Mouse (Mus musculus): ENCODE data around the gene Rybp. TPM values are rescaled to one million over a fixed set of nuclear protein-coding genes. Genes with fewer than 3 reads are reported as not detected.

The Rybp gene
- 10 to 100 TPM in 23 of 26 experiments, 1 to 10 TPM in 3; 8.8 to 35.6 (median 15.8) TPM for total RNA-seq (2018; cell fraction: chromatin; rRNA removed)
- 10 to 100 TPM; 17.2 to 37.2 (median 26.4) TPM for total RNA-seq (2018; cell fraction: cytosol; rRNA removed)
- 10 to 100 TPM; 12.5 to 37.9 (median 23.8) TPM for total RNA-seq (2018; cell fraction: nucleus; rRNA removed)
- polyA plus RNA-seq (2018), result 18.4 to 21.9 TPM (median 19.8 TPM) in 3 replicates

DNA sequence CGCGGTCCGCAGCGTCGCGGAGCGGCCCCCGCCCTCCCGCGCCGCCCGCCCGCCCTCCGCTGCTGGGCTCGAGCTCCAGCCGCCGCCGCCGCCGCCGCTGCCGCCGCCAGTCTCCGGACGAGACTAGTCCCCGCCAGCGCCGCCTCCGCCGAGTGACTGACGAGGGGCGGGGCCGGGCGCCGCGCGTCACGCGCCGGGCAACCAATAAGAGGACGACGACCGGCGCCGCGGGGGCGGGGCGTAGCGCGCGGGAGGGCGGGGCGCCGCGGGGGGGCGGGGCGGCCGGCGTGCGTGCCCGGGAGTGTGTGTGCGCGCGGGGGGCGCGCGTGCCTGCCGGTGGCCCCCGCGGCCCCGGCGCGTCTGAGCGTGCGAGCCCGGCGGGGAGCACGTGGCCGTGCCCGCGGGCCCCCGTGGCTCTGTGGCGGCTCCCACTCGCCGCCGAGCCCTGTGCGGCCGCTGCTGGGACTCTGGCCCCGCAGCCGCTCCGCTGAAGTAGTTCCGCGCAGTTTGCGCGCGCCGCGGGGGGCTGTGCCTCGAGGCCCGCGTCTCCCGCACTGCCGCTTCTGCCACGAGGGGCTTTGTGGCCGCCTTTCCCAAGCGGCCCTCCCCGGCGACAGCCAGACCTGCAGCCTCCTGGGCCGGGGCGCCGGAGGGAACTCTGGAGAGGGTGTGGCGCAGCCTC lies at the start of gene Rybp:
Gene Rybp (minus strand): TSS at position 152 of the 682 bp plus-strand sequence.
- H3K36me3 ChIP-seq (ENCODE audit: inconsistent target), result no peaks in the 10 kb centered on the region
- 0% methylated on average over 68 of the region's 112 CpGs for WGBS (ENCODE audit: missing documents)
- peak within 1 kb of the TSS; percentile 53 for H3K4me3 ChIP-seq (ENCODE audit: inconsistent target)
- 0 out of 2 replicates have a peak within 1 kb of the TSS, but pooled peaks have one; percentile 12 for H3K27ac ChIP-seq
- peaks cover 40% of the 10 kb centered on the region for H3K79me2 ChIP-seq (ENCODE audit: inconsistent target)

DNA sequence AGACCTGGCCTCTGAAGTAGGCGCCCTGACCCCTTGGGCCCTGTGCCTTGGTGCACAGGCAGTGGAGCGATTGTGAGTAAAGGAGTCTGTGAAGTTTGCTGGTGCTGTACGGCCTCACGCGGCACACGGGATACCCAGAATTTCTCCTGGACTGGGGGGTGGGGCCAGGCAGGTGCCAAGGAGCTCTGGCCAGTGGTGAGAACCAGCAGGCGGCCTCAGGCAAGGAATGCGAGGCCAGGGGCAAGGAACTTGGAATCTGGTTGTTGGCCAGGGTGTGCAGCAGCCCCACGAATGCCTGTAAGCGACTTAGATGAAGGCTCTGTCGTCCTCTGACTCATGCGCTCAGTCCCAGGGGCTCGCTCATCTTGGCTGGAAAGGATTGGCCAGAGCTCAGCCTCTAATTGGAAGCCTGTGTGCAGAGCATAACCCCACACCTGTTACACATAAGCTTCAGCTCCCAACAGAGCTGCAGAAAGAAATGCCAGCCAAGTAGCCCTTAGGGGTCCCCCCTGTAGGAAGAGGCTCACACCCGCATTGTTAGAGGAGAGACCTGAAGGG lies 49.4 kb upstream of the Rybp start:
- no peak overlapping the region for H3K4me3 ChIP-seq (ENCODE audit: inconsistent target)
- H3K36me3 ChIP-seq (ENCODE audit: inconsistent target), result no peaks in the 10 kb centered on the region
- H3K79me2 ChIP-seq (ENCODE audit: inconsistent target), result no peaks in the 10 kb centered on the region
- no peak overlapping the region for H3K27ac ChIP-seq
- 92% methylated on average over 14 of the region's 14 CpGs for WGBS (ENCODE audit: missing documents)

GRCm38 (mm10) chr6:100335506-100336144 lies 48.3 kb upstream of the Rybp start:
- 27% methylated on average over 18 of the region's 18 CpGs for WGBS (ENCODE audit: missing documents)
- no peaks in the 10 kb centered on the region for H3K79me2 ChIP-seq (ENCODE audit: inconsistent target)
- no peaks in the 10 kb centered on the region for H3K36me3 ChIP-seq (ENCODE audit: inconsistent target)
- H3K27ac ChIP-seq, result no peak overlapping the region
- no peak overlapping the region for H3K4me3 ChIP-seq (ENCODE audit: inconsistent target)

- H3K27ac ChIP-seq, result no peak overlapping the region
- no peaks in the 10 kb centered on the region for H3K79me2 ChIP-seq (ENCODE audit: inconsistent target)
- 57% methylated on average over 6 of the region's 7 CpGs for WGBS (ENCODE audit: missing documents)
- H3K4me3 ChIP-seq (ENCODE audit: inconsistent target), result no peak overlapping the region
- H3K36me3 ChIP-seq (ENCODE audit: inconsistent target), result no peaks in the 10 kb centered on the region
Observed at GRCm38 (mm10) chr6:100333745-100334144, 46.5 kb upstream of the Rybp start.

DNA sequence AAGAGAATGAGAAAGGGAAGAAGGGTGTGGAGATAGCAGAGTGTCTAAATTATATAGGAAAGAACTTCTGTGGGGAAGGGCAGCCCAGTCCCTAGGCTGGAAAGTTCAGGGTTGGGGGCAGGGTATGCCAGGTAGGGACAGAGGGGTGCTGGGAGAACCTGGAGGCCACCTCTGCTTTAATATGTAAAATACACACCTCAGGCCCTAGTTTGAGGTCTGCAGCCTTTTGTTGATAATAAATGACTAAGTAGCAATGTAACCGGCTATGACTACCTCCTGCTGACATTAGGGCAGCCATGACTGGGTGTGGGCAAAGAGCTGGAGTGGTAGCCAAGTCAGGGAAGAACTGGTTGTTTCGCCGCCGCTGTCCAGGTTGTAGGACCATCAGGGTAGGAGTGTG lies 45.2 kb upstream of the Rybp start:
- Histone ChIP-seq H3K4me3 (ENCODE audit: inconsistent target) (no peak overlapping the region), H3K36me3 (ENCODE audit: inconsistent target) (no peaks in the 10 kb centered on the region), H3K79me2 (ENCODE audit: inconsistent target) (no peaks in the 10 kb centered on the region), H3K27ac (no peak overlapping the region)
- 90% methylated on average over 4 of the region's 4 CpGs for WGBS (ENCODE audit: missing documents)

DNA sequence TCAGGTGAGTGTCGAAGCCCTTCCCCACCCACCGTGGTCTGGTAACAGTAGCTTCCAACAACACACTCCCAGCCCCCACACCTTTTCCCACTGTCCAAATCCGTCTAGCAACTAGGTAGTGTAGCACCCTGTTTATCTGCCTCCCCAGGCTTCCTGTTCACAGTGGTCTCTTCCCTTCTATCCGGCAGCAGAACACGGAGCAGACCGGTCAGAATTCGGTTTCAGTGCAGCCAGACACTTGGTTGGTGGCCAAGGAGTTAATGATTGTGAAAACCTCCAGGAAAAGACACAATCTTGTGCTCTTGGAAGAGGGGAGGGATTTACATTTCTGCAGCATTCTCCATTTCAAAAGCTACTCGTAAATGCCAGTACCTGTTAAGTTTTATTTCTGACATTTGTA lies 44.3 kb upstream of the Rybp start:
- Histone ChIP-seq H3K79me2 (ENCODE audit: inconsistent target) (no peaks in the 10 kb centered on the region), H3K27ac (no peak overlapping the region), H3K4me3 (ENCODE audit: inconsistent target) (no peak overlapping the region), H3K36me3 (ENCODE audit: inconsistent target) (no peaks in the 10 kb centered on the region)
- 31% methylated on average over 8 of the region's 8 CpGs for WGBS (ENCODE audit: missing documents)

- Histone ChIP-seq H3K79me2 (ENCODE audit: inconsistent target) (no peaks in the 10 kb centered on the region), H3K36me3 (ENCODE audit: inconsistent target) (no peaks in the 10 kb centered on the region), H3K27ac (no peak overlapping the region), H3K4me3 (ENCODE audit: inconsistent target) (no peak overlapping the region)
- 89% methylated on average over 9 of the region's 9 CpGs for WGBS (ENCODE audit: missing documents)
Observed at GRCm38 (mm10) chr6:100331055-100331454, 43.8 kb upstream of the Rybp start.

GRCm38 (mm10) chr6:100329542-100329941 lies 42.3 kb upstream of the Rybp start:
- Histone ChIP-seq H3K4me3 (ENCODE audit: inconsistent target) (no peak overlapping the region), H3K27ac (no peak overlapping the region), H3K79me2 (ENCODE audit: inconsistent target) (no peaks in the 10 kb centered on the region), H3K36me3 (ENCODE audit: inconsistent target) (no peaks in the 10 kb centered on the region)
- WGBS (ENCODE audit: missing documents), result 100% methylated on average over 4 of the region's 4 CpGs

- WGBS (ENCODE audit: missing documents), result 52% methylated on average over 5 of the region's 5 CpGs
- Histone ChIP-seq H3K79me2 (ENCODE audit: inconsistent target) (no peaks in the 10 kb centered on the region), H3K27ac (no peak overlapping the region), H3K36me3 (ENCODE audit: inconsistent target) (no peaks in the 10 kb centered on the region), H3K4me3 (ENCODE audit: inconsistent target) (no peak overlapping the region)
Observed at GRCm38 (mm10) chr6:100327050-100327449, 39.8 kb upstream of the Rybp start.

DNA sequence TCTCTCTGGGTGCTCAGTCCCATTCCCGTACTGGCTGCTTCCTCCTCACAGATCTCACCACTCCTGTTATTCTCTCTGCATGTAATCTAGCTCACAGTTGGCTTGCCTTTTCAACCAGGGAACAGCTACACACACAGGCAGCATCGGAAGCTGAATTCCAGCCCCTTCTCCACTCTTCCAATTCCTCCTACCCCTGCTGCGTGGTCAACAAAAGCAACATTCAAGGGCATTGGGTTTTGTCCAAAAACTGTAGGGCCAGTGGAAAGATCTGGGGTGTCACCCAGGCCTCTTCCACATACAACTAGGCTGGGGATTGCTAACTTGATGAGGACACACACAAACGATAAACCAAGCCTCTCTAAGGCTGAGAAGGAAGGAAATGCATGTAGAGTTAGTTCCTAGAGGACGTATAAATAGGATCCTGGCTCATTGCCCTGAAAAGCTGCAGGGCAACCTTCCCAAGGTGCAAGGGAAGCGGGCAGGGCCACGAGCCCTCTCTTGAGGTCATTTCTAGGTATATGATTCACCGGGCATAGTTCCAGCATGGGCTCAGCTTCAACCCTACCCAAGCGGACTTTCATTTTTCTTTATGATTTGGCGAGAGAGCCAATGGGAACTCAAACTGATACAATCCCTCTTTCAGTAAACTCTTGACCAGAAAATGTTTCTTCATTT lies 36.6 kb upstream of the Rybp start:
- Histone ChIP-seq H3K4me3 (ENCODE audit: inconsistent target) (no peak overlapping the region), H3K27ac (no peak overlapping the region), H3K79me2 (ENCODE audit: inconsistent target) (no peaks in the 10 kb centered on the region), H3K36me3 (ENCODE audit: inconsistent target) (no peaks in the 10 kb centered on the region)
- whole genome bisulfite sequencing (ENCODE audit: missing documents), result 56% methylated on average over 10 of the region's 10 CpGs

GRCm38 (mm10) chr6:100322561-100322960 lies 35.3 kb upstream of the Rybp start:
- no peak overlapping the region for H3K27ac ChIP-seq
- 93% methylated on average over 8 of the region's 8 CpGs for WGBS (ENCODE audit: missing documents)
- H3K4me3 ChIP-seq (ENCODE audit: inconsistent target), result no peak overlapping the region
- no peaks in the 10 kb centered on the region for H3K36me3 ChIP-seq (ENCODE audit: inconsistent target)
- H3K79me2 ChIP-seq (ENCODE audit: inconsistent target), result no peaks in the 10 kb centered on the region

DNA sequence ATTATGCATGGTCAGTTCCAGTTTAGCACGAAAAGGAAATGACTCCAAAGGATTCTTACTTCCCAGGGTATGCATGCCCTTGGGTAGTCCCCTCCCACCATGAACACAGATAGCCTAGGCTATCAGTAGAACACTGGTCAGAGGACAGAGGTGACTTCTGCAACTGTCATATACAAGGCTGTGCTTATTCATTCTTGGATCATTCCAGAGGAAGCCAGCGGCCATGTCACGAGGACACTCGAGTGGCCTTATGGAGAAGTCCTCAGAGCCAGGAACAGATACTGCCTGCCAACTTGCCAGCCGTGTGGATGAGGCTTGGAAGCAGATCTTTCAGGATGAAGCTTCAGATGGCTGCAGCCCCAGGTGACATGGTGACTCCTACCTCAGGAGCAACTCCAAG lies 34.9 kb upstream of the Rybp start:
- H3K79me2 ChIP-seq (ENCODE audit: inconsistent target), result no peaks in the 10 kb centered on the region
- H3K36me3 ChIP-seq (ENCODE audit: inconsistent target), result no peaks in the 10 kb centered on the region
- WGBS (ENCODE audit: missing documents), result 92% methylated on average over 5 of the region's 5 CpGs
- no peak overlapping the region for H3K4me3 ChIP-seq (ENCODE audit: inconsistent target)
- no peak overlapping the region for H3K27ac ChIP-seq

DNA sequence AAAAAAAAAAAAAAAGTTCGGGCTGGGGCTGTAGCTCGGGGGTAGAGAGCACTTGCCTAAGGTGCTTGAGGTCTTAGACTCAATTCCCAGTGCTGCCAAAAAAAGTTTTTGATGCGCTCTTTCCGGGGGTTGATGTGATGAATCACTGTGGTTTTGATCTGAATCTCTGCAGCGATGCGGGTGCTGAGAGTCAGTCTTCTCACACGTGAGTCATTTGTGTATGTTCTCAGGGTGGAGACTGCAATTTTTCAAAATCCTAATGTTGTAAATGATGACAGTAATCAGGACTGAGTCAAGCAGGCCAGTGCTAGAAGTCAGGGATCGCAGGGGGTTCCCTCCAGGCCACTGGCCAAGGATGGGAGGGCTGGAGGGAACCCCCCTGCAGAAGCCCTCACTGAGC lies 26.9 kb upstream of the Rybp start:
- Histone ChIP-seq H3K79me2 (ENCODE audit: inconsistent target) (no peaks in the 10 kb centered on the region), H3K36me3 (ENCODE audit: inconsistent target) (no peaks in the 10 kb centered on the region), H3K27ac (no peak overlapping the region), H3K4me3 (ENCODE audit: inconsistent target) (no peak overlapping the region)
- WGBS (ENCODE audit: missing documents), result 14% methylated on average over 8 of the region's 8 CpGs

GRCm38 (mm10) chr6:100311167-100311566 lies 23.9 kb upstream of the Rybp start:
- no peak overlapping the region for H3K27ac ChIP-seq
- no peak overlapping the region for H3K4me3 ChIP-seq (ENCODE audit: inconsistent target)
- no peaks in the 10 kb centered on the region for H3K36me3 ChIP-seq (ENCODE audit: inconsistent target)
- WGBS (ENCODE audit: missing documents), result 60% methylated on average over 1 of the region's 1 CpGs
- H3K79me2 ChIP-seq (ENCODE audit: inconsistent target), result no peaks in the 10 kb centered on the region

DNA sequence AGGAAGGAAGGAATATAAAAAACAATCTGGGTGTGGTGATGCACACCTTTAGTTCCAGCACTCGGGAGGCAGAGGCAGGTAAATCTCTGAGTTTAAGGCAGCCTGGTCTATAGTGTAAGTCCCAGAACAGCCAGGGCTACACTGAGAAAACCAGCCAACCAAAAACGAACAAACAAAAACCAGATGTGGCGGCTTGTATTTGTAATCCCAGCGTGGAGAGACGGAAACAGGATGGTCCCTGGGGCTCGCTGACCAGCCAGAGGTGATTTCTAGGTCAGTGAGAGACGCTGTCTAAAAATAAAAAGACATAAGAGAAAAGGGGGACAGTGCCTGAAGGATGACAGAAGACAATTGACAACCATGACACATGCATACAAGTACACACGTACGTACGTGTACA lies 17.5 kb upstream of the Rybp start:
- Histone ChIP-seq H3K36me3 (ENCODE audit: inconsistent target) (no peaks in the 10 kb centered on the region), H3K4me3 (ENCODE audit: inconsistent target) (no peak overlapping the region), H3K79me2 (ENCODE audit: inconsistent target) (no peaks in the 10 kb centered on the region), H3K27ac (no peak overlapping the region)
- 94% methylated on average over 7 of the region's 10 CpGs for WGBS (ENCODE audit: missing documents)
